Mouse (Mus musculus): ENCODE data around the gene Tmem59l. TPM values are rescaled to one million over a fixed set of nuclear protein-coding genes. Genes with fewer than 3 reads are reported as not detected.
"Not testable (repeated sequence)": the region's sequence is repeated elsewhere in the genome, so short reads cannot be mapped to it uniquely, and the experiment has no call there.

The Tmem59l gene
- polyA plus RNA-seq, 1 experiment from 2014 or later = 2.4 TPM

DNA sequence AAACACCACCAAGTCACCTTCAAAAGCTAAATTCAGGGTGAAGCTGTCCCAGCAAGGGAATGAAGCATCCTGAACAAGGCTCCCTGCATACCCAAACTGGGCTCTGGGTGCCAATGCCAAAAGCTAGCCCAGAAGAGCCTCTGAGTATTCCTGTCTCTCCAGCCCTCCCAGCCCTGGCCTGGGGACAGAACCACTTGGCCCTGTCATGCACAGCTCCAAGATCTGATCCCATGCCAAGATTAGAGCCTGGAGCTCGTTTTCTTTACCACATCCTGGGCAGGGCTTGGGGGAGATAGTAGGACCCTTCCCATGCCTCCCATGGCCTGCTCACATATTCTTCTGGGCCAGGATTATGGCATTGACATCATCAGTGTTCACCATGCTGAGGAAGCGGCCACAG lies 32.4 kb upstream of the Tmem59l start:
- Histone ChIP-seq H3K27ac (ENCODE audit: low read depth, low read length) (no peak overlapping the region), H3K4me1 (replicated peaks; ENCODE audit: control insufficient read depth, insufficient read depth, low read length) (0 out of 2 replicates have a peak, but pooled peaks cover 6% of the 10 kb centered on the region), H3K4me2 (replicated peaks; ENCODE audit: low read depth) (no peak overlapping the region), H3K9me3 (ENCODE audit: control insufficient read depth) (no peaks in the 10 kb centered on the region), H3K36me3 (ENCODE audit: control insufficient read depth, insufficient read depth) (peaks cover 32% of the 10 kb centered on the region; the same call in 1 of the 2 replicates), H3K27me3 (replicated peaks; ENCODE audit: control insufficient read depth, insufficient read depth, low read length) (no peaks in the 10 kb centered on the region), H3K9ac (ENCODE audit: low read depth, low read length) (no peak overlapping the region), H3K4me3 (ENCODE audit: low read depth, low read length) (no peak overlapping the region)
- WGBS = 57% methylated on average over 2 of the region's 2 CpGs
- TF ChIP-seq CTCF (IDR thresholded peaks at IDR 0.05; ENCODE audit: low read depth) = no peak
- no peak for ATAC-seq

DNA sequence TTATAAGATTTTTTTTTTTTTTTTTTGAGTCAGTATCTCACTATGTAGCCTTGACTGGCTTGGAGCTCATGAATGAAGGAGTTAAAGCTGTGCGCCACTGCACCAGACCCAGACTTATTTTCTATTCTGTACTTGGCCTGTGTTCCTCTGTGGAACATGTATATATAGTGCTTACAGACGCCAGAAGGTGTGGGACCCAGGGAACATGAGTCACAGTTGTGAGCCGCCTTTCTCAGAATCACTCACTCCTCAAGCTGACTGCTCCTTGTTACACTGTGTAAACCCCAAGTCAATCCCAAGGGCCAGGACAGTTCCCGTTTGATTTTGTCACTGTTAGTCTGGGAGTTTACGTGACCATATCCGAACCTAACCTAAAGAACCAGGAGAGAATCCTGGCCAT lies 31.9 kb upstream of the Tmem59l start:
- Histone ChIP-seq H3K9me3 (ENCODE audit: control insufficient read depth) (no peaks in the 10 kb centered on the region), H3K4me3 (ENCODE audit: low read depth, low read length) (no peak overlapping the region), H3K4me1 (replicated peaks; ENCODE audit: control insufficient read depth, insufficient read depth, low read length) (0 out of 2 replicates have a peak, but pooled peaks cover 6% of the 10 kb centered on the region), H3K4me2 (replicated peaks; ENCODE audit: low read depth) (no peak overlapping the region), H3K27ac (ENCODE audit: low read depth, low read length) (no peak overlapping the region), H3K36me3 (ENCODE audit: control insufficient read depth, insufficient read depth) (peaks cover 37% of the 10 kb centered on the region; the same call in 1 of the 2 replicates), H3K27me3 (replicated peaks; ENCODE audit: control insufficient read depth, insufficient read depth, low read length) (no peaks in the 10 kb centered on the region), H3K9ac (ENCODE audit: low read depth, low read length) (no peak overlapping the region)
- no peak for ATAC-seq
- no peak for TF ChIP-seq CTCF (IDR thresholded peaks at IDR 0.05; ENCODE audit: low read depth)
- 83% methylated on average over 6 of the region's 6 CpGs for WGBS

DNA sequence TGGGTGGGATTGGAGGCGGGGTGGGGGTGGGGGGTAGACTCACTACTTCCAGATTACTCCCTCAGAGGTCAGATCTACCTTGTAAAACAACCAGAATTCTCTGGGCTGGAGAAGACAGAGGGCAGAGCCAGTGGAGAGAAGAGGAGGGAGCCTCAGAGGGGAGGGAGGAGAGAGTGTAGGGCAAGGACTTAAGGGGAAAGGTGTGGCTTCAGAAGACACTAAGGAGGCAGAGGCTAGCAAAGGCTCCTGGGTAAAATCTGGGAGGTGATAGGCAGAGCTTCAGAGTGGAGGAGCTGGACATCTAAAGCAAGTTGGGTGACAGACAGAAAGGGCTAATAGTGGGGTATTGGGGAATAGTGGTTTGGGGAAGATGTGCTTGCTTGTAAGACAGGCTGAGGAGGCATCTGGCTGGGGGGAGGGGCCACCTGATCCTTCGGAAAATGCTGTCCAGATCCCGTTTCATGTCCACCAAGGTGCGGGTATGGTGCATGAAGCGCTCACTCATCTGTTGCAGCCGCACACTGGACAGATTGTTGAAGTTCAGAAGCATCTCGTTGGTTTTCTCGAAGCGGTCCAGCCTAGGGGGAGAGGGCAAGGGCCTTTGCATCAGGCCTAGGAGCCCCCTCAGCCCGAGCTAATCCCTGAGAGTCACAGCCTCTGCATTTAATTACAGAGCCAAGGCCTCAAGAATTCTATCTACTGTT lies 30.9 kb upstream of the Tmem59l start:
- 77% methylated on average over 10 of the region's 10 CpGs for WGBS
- Histone ChIP-seq H3K9ac (ENCODE audit: low read depth, low read length) (no peak overlapping the region), H3K4me1 (replicated peaks; ENCODE audit: control insufficient read depth, insufficient read depth, low read length) (no peaks in the 10 kb centered on the region), H3K36me3 (ENCODE audit: control insufficient read depth, insufficient read depth) (peaks cover 46% of the 10 kb centered on the region; the same call in 1 of the 2 replicates), H3K9me3 (ENCODE audit: control insufficient read depth) (no peaks in the 10 kb centered on the region), H3K4me3 (ENCODE audit: low read depth, low read length) (no peak overlapping the region), H3K4me2 (replicated peaks; ENCODE audit: low read depth) (no peak overlapping the region), H3K27ac (ENCODE audit: low read depth, low read length) (no peak overlapping the region), H3K27me3 (replicated peaks; ENCODE audit: control insufficient read depth, insufficient read depth, low read length) (no peaks in the 10 kb centered on the region)
- ATAC-seq = no peak
- no peak for TF ChIP-seq CTCF (IDR thresholded peaks at IDR 0.05; ENCODE audit: low read depth)

DNA sequence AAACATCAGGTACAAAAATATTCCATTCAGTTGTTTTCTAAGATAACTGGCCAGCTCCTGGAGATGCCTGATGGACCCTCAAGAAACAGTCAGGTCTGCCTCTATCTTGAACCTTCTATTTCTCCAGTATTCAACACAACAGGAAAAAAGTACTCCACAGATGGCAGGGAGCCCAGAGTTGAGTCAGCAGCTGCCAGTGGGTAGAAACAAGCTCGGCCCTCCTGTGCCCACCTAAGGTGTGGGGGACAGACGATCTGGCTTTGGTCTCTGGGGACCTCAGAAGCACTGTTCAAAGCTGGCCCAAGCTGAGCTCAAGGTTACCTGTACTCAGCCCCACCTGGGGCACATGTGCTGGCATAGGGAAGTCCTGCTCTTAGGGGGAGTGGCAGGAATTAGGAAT lies 26.3 kb upstream of the Tmem59l start:
- Histone ChIP-seq H3K9ac (ENCODE audit: low read depth, low read length) (no peak overlapping the region), H3K27ac (ENCODE audit: low read depth, low read length) (no peak overlapping the region), H3K9me3 (ENCODE audit: control insufficient read depth) (no peaks in the 10 kb centered on the region), H3K36me3 (ENCODE audit: control insufficient read depth, insufficient read depth) (peaks cover 34% of the 10 kb centered on the region; the same call in 1 of the 2 replicates), H3K4me3 (ENCODE audit: low read depth, low read length) (no peak overlapping the region), H3K27me3 (replicated peaks; ENCODE audit: control insufficient read depth, insufficient read depth, low read length) (no peaks in the 10 kb centered on the region), H3K4me2 (replicated peaks; ENCODE audit: low read depth) (no peak overlapping the region), H3K4me1 (replicated peaks; ENCODE audit: control insufficient read depth, insufficient read depth, low read length) (no peaks in the 10 kb centered on the region; the same call in 1 of the 2 replicates)
- TF ChIP-seq CTCF (IDR thresholded peaks at IDR 0.05; ENCODE audit: low read depth) = no peak
- no peak for ATAC-seq
- WGBS = 62% methylated on average over 2 of the region's 2 CpGs

DNA sequence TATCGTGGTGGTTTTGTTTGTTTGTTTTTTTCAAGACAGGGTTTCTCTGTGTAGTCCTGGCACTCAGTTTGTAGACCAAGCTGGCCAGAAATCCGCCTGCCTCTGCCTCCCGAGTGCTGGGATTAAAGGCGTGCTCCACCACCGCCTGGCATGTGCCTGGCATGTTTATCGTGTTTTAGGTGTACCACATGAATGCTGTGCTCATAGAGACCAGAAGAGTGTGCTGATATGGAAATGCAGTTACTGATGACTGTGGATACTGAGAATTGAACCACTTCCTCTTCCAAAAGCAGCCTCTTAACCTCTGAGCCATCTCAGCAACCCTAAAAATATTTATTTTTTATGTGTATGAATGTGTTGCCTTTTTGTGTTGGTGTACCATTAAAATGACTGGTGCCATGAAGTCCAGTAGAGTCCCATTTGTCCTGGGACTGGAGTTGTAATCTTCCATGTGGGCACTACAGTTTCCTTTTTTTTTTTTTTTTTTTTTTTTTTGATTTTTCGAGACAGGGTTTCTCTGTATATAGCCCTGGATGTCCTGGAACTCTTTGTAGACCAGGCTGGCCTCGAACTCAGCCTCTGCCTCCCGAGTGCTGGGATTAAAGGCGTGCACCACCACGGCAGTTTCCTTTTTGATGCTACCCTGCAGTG lies 25.2 kb upstream of the Tmem59l start:
- ATAC-seq = no peak
- no peaks in the 10 kb centered on the region for H3K27me3 ChIP-seq (replicated peaks; ENCODE audit: control insufficient read depth, insufficient read depth, low read length)
- H3K9ac ChIP-seq (ENCODE audit: low read depth, low read length) = no peak overlapping the region
- H3K4me2 ChIP-seq (replicated peaks; ENCODE audit: low read depth) = no peak overlapping the region
- H3K36me3 ChIP-seq (ENCODE audit: control insufficient read depth, insufficient read depth) = peaks cover 34% of the 10 kb centered on the region; the same call in 1 of the 2 replicates
- no peak for TF ChIP-seq CTCF (IDR thresholded peaks at IDR 0.05; ENCODE audit: low read depth)
- H3K9me3 ChIP-seq (ENCODE audit: control insufficient read depth) = no peaks in the 10 kb centered on the region
- H3K4me1 ChIP-seq (replicated peaks; ENCODE audit: control insufficient read depth, insufficient read depth, low read length) = no peaks in the 10 kb centered on the region; the same call in 1 of the 2 replicates
- no peak overlapping the region for H3K27ac ChIP-seq (ENCODE audit: low read depth, low read length)
- H3K4me3 ChIP-seq (ENCODE audit: low read depth, low read length) = no peak overlapping the region
- 90% methylated on average over 11 of the region's 11 CpGs for WGBS

DNA sequence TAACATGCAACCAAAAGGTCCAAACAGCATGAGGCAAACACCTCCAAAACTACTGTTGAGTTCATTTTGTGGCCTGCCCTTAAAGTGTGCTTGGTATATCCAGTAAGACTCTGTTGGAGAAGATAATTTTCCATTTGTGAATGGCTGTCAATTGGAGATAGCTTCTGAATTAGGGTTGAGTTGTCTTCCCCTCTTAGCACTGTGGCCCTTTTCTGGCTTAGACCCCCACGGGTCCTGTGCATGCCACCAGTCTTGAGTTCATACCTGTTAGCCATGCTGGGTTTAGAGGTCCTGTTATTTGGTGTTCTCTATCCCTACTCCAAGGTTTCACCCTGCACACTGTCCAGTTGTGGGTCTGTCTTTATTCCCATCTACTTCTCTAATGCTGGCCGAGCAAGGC lies 24.6 kb upstream of the Tmem59l start:
- Histone ChIP-seq H3K36me3 (ENCODE audit: control insufficient read depth, insufficient read depth) (peaks cover 41% of the 10 kb centered on the region; the same call in 1 of the 2 replicates), H3K4me1 (replicated peaks; ENCODE audit: control insufficient read depth, insufficient read depth, low read length) (no peaks in the 10 kb centered on the region; the same call in 1 of the 2 replicates), H3K9me3 (ENCODE audit: control insufficient read depth) (no peaks in the 10 kb centered on the region), H3K4me2 (replicated peaks; ENCODE audit: low read depth) (no peak overlapping the region), H3K9ac (ENCODE audit: low read depth, low read length) (no peak overlapping the region), H3K4me3 (ENCODE audit: low read depth, low read length) (no peak overlapping the region), H3K27me3 (replicated peaks; ENCODE audit: control insufficient read depth, insufficient read depth, low read length) (no peaks in the 10 kb centered on the region), H3K27ac (ENCODE audit: low read depth, low read length) (no peak overlapping the region)
- no peak for ATAC-seq
- WGBS = 89% methylated on average over 2 of the region's 2 CpGs
- no peak for TF ChIP-seq CTCF (IDR thresholded peaks at IDR 0.05; ENCODE audit: low read depth)

DNA sequence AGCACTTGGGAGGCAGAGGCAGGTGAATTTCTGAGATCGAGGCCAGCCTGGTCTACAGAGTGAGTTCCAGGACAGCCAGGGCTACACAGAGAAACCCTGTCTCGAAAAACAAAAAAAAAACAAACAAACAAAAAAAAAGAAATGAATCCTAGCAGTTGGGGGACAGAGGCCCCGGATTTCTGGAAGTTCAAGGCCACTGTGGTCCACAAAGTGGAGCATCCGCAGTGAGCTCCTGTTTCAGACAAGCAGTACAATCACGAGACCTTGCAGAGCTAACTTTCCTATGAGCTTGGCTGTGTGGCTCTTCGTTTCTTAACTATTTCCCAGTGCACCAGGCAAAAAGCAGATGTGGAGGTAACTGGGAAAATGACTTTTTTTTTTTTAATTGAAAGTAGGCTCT lies 24.0 kb upstream of the Tmem59l start:
- Histone ChIP-seq H3K36me3 (ENCODE audit: control insufficient read depth, insufficient read depth) (peaks cover 39% of the 10 kb centered on the region; the same call in 1 of the 2 replicates), H3K4me3 (ENCODE audit: low read depth, low read length) (peak overlapping the region; percentile 86), H3K4me2 (replicated peaks; ENCODE audit: low read depth) (peak overlapping the region; percentile 84), H3K27ac (ENCODE audit: low read depth, low read length) (peak overlapping the region; percentile 92; the same call in 1 of the 2 replicates)
- 64% methylated on average over 6 of the region's 6 CpGs for WGBS
- ATAC-seq; H3K27me3 ChIP-seq (replicated peaks; ENCODE audit: control insufficient read depth, insufficient read depth, low read length); H3K9ac ChIP-seq (ENCODE audit: low read depth, low read length); H3K4me1 ChIP-seq (replicated peaks; ENCODE audit: control insufficient read depth, insufficient read depth, low read length); H3K9me3 ChIP-seq (ENCODE audit: control insufficient read depth): not testable (repeated sequence)
